Mouse (Mus musculus): Measurements from ENCODE around the gene Tef. TPM values are rescaled to one million over a fixed set of nuclear protein-coding genes. Genes with fewer than 3 reads are reported as not detected.

The Tef gene
- total RNA-seq (2023) = 5.1 and 7.4 TPM in 2 replicates

DNA sequence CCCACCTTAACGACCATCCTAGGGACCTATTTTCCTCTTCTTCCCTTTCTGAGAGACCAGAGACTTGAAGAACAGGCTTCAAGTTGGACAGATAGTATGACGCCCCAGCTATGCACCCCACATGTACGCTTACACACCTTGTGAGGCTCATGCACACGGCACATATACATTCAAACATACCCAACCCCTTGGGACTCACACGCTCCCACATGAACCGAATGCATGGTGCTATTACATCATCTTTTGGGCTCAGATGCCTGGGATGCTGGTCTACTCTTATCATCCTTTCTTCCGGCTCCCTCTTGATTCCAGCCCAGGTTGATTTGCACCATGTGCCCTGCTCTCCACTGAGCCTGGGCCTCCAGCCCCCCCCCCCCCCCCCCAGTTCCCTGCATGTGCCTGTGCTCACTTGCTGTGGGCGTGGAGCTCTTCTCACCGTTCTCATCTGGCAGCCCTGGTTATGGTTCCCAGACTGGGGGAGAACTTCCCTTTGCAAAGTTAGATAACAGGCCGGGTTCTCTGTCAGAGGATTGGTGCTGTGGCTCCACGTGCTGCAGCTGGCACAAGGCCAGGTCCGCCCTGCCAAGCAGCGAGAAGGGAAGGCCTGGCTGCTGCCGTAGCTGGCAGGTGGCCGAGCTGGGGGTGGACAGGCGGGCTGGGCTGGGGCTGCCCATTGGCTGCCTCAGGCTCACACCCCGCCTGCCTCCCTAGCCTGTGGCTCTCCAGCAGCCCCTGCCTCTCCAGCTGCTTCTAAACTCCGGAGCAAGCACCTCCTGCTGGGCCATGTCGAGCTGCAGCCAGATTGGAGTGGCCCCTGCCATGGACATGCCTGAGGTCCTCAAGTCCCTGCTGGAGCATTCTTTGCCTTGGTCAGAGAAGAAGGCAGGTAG, at the start of gene Tef:
Gene Tef (plus strand): TSS at position 421 of the 890 bp plus-strand sequence.

DNA sequence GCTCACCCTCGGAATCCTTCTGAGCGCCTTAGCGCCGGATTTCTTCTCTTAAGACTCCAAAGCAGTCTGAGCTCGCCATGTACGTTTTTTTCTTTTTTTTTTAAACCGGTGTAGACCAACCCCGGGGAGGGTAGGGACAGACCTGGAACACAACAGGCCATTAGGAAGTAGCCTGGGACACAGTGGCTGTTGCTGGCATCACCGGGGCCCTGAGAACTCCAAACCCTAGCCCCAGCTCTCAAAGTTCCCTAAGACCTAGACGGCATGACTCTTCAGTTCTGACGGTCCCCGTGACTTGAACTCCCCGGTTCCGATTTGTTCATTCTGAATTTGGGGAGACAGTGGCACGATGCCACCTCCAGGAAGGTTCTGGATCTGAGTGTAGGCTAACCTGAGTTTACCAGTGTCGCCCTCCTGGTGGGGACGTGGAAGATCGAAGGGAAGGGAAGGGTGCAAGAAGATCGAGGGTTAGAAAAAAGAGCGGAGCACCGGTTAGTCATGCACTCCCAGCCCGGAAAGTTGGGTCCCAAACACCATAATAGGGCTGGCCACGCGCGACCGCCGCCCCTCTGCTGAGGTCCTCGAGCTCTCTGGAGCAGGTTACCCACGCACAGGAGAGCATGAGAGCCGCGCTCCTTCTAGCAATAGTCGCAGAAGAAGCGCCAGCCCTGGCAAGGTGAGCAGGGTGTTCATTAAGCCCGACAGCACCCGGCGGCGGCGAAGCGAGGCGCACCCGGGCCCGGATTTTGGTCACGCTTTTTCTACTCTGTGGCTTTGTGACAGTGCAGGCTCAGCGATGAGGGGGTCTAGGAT, 56.5 kb downstream of the Tef start, which contains the start of gene Tob2:
Gene Tob2 (minus strand): TSS at position 280 of the 813 bp plus-strand sequence.

DNA sequence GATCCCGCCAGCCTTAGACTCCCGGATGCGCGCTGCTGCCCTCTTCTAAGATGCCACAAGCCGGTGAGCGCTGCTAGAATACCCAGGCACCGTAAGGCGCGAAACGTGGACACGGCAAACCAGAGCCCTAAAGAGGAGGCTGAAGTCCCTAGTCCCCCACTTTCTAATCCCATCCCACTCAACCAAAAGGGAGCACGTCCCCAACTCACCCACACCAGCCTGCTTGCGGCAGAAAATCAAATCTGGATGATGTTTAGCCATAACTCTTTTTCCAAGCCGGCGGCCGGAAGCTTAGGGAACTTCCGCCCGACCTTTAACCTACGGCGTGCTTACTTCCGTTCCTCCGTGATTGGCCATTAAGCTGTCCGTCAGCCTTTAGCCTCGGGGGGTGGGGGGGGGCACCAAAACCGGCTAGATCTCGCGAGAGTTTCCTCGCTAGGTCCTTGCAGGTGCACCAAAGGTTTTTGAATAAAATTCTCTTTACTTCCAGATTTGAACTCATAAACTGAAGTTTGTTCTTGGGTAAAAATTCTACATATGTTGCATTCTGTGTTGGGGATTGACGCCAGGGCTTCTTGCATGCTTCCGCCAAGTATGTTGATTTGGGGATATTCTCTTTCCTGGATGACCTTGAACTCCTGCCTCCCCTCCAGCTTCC, 69.5 kb downstream of the Tef start, which contains the start of gene Phf5a:
Gene Phf5a (minus strand): TSS at position 308 of the 658 bp plus-strand sequence.

DNA sequence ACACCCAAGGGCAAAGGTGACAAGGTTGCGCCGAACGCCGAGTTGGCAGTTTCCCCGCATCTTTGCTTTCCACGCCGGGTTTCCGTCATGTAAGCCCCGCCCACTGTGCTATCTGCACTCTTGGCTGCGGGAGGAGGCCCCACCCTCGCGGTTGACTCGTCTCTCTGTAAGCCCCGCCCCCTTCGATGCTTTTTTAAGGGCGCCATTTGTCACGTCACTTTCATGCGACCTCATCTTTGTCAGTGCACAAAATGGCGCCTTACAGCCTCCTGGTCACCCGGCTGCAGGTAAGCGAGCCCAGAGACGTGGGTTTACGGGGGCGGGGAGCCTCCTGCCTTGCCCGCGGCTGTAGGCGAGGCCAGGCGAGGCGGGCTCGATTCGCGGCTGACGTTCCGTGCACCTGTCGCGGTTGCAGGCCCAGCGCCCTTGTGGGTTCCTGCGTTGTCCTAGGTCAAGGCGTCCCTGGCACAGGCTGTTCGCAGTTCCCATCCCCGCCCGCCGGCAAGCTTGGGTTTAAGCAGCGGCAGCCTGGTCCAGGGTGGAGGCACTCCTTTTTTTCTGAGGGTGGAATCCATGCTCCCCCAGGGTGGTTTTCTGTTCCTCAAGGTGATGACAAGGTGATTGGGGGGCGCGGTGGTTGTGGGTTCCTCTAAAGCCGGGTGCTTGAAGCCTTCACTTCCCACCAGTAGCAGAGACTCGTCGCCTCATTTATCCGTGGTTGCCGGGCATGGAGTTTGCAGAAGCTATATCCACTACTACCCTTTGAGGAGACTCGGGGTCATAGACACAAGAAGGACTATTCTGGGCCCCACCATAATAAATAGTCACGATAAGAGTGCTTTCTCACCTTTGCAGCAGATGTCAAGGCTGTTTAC, 70.3 kb downstream of the Tef start, which contains the start of gene Aco2:
Gene Aco2 (plus strand): TSS at position 48 of the 875 bp plus-strand sequence.

Other genes starting within 250 kb of the Tef start
- gene Ep300, start 217.1 kb upstream of the Tef start, total RNA-seq (2023) = 163 and 211 TPM in 2 replicates
- gene L3mbtl2, start 138.5 kb upstream of the Tef start, total RNA-seq (2023) = 14.1 and 14.4 TPM in 2 replicates
- not detected in 2 replicates for gene Chadl, start 105.1 kb upstream of the Tef start, total RNA-seq (2023)
- 6.4 and 8.2 TPM in 2 replicates for gene Zc3h7b, start 57.4 kb upstream of the Tef start, total RNA-seq (2023)
- gene Rangap1, start 56.9 kb upstream of the Tef start, total RNA-seq (2023) = 47.7 and 66.0 TPM in 2 replicates
- 46.7 and 52.8 TPM in 2 replicates for gene Tob2, start 56.4 kb downstream of the Tef start, total RNA-seq (2023)
- gene Phf5a, start 69.5 kb downstream of the Tef start, total RNA-seq (2023) = 47.6 and 51.9 TPM in 2 replicates
- 86.1 and 88.3 TPM in 2 replicates for gene Aco2, start 69.9 kb downstream of the Tef start, total RNA-seq (2023)
- 2.7 and 3.4 TPM in 2 replicates for gene Polr3h, start 123.8 kb downstream of the Tef start, total RNA-seq (2023)
- gene Csdc2, start 134.3 kb downstream of the Tef start, total RNA-seq (2023) = not detected in 2 replicates
- 30.3 and 34.9 TPM in 2 replicates for gene Pmm1, start 158.5 kb downstream of the Tef start, total RNA-seq (2023)
- not detected in 2 replicates for gene 1700029P11Rik, start 178.1 kb downstream of the Tef start, total RNA-seq (2023)
- 15.6 and 15.7 TPM in 2 replicates for gene Xrcc6, start 185.4 kb downstream of the Tef start, total RNA-seq (2023)
- gene Desi1, start 231.4 kb downstream of the Tef start, total RNA-seq (2023) = 19.1 and 24.3 TPM in 2 replicates
- 37.9 and 39.5 TPM in 2 replicates for gene Snu13, start 245.2 kb downstream of the Tef start, total RNA-seq (2023)

Data from neutrophil, adult 65 days (primary cell).